Mouse (Mus musculus) left cerebral cortex, adult 6 months (tissue): ENCODE measurements around the gene Cyp24a1. TPM values are rescaled to one million over a fixed set of nuclear protein-coding genes. Genes with fewer than 3 reads are reported as not detected.

ENCODE experiments used
- long read RNA-seq, 2 experiments: library from polyadenylated mRNA; unstranded; transcript quantifications; one replicate each; pipeline ENCODE4 v2.0.0; 2019 to 2020
- polyA plus RNA-seq: library from polyadenylated mRNA; unstranded; fragments of <200 nt; fragmentation: Nextera tagmentation; gene quantifications from 2 replicates; pipeline ENCODE4 v1.2.3, GENCODE M21; 2021

The Cyp24a1 gene
- polyA plus RNA-seq: not detected in 2 replicates
- long read RNA-seq, experiment 1: 0 reads
- long read RNA-seq, experiment 2: 0 reads

DNA sequence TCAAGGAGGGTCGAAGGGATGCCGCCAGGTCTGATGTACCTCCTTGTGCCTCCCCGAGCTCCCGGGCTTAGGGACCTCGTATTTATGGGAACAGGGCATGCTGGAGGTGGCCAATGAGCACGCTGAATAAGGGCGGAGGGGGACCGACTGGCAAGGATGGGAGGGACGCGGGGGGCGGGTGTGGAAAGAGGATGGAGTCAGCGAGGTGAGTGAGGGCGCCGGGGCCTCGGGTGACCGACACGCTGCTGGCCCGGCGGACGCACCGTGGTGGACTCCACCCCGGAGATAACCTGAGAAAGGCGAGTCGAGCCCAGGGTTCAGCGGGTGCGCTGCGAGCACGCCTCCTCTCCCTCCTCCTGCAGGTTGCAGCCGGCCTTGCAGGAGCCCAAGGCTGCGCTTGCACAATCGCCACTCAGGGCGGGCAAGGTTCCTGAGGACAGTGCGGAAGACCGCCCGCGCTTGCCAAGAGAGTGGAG lies at the start of gene Cyp24a1:
Cyp24a1 (minus strand) TSS at position 55 of the 476 bp plus-strand sequence.

DNA sequence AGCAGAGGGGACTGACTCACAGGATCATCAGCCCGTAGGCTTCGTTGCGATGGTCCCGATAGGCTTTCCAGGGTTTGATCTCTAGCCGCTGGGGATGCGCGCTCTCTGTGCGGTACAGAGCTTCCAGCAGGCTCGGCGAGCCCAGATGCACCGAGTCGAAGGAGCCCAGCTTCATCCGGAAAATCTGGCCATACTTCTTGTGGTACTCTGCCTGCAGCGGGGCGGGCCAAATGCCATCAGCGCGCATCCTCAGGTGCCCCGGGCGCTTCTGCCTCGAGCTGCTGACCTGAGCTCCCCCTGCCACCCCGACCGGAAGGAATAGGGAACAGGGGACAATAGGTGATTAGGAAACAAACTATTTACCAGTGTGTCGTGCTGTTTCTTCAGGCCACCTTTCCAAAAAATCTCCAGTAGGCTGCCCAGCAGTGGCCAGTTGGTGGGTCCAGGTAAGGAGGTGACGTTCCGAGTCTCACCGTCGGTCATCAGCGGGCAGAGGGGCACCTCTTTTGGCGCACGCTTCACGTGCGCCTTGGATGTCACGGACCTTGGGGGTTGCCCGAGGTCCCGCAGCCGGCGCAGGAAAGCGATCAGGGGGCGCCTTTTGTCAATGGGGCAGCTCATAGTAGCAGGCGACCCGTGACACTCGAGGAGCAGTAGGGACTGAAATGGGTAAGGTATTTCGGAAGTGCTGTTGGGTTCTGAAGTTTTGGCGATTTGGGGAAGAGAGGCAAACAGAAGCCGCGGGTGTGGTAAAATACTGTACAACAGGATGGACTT lies 603 bp downstream of the Cyp24a1 start, which contains the start of gene Pfdn4:
Pfdn4 (plus strand) TSS at position 275 of the 777 bp plus-strand sequence.

Other genes with a start within 250 kb of the Cyp24a1 start
- gene Bcas1, start 69.3 kb downstream of the Cyp24a1 start, polyA plus RNA-seq: 79.3 and 106 TPM in 2 replicates
- 73.1 and 85.8 TPM in 2 replicates for gene Pfdn4, start 717 bp downstream of the Cyp24a1 start, polyA plus RNA-seq
- 0.15 TPM in 1 of 2 replicates, not detected in the other for gene 4930470P17Rik, start 104.9 kb upstream of the Cyp24a1 start, polyA plus RNA-seq
- 29.9 and 44.1 TPM in 2 replicates for gene Dok5, start 234.7 kb upstream of the Cyp24a1 start, polyA plus RNA-seq